Comparison of ENCODE assay signal across 9 mouse cellular contexts in the genomic region with DNA sequence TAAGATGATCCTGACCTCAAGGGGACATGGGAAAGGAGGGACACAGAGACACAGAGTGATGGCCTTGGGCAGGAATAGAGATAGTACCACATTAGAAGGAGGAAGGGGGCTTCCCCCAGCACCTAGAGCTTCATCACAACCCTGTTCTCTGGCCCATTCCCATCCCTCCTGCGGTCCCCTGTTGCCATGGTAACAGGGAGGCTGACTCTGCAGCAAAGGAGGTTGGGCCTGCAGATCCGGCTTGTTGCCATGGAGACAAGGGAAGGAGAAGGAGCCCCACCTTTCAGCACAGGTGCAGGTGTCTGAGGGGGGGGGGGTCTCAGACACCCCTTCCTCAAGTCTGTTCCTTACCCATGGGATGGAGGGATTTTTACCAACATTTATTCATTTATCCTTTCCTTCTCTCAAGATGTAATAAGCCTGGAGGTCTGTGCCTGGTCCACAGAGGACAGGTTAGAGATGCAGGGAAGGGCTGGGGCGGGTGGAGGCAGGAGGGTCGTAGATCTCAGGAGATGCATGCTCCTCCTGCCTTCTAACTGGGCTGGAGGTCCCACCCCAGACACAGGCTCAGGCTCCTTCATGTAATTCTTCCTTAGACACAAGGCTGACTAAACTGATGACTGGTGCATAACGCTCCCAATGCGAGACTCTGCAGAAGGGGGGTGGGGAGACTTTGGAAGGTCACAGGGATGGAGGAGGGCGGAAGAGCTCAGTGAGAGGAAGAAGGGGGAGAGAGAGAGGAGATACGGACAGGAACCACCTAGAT. TPM values are rescaled to one million over a fixed set of nuclear protein-coding genes. Genes with fewer than 3 reads are reported as not detected.
DNase-seq lines count a peak whose midpoint lies in the region; ATAC-seq lines count a peak whose summit lies in the region.
"Had no signal": no experiment of that assay in that cellular context is flagged by ENCODE, and none has a peak within 500 bp of the region (broad histone marks: within the 10 kb centered on the region; RNA-seq: fewer than 3 reads in every experiment).

No protein-coding gene starts in this region.

- peak overlapping the region; percentile 79 for H3K27ac ChIP-seq in hindbrain, embryonic 10.5 days
- H3K27ac ChIP-seq in kidney, embryonic 16.5 days (ENCODE audit: low read length), result no peak overlapping the region
- H3K27ac ChIP-seq: lung, embryonic 15.5 days had no signal

- peaks cover 100% of the 10 kb centered on the region for H3K27me3 ChIP-seq in hindbrain, embryonic 10.5 days (ENCODE audit: insufficient read depth, poor library complexity, severe bottlenecking)
- peaks cover 83% of the 10 kb centered on the region for H3K27me3 ChIP-seq in kidney, embryonic 16.5 days (ENCODE audit: insufficient read depth, low read length)

- ATAC-seq in megakaryocyte-erythroid progenitor cell, adult 5-6 weeks (replicated peaks; ENCODE audit: low FRiP score, low TSS enrichment, poor library complexity, severe bottlenecking), result no peak
- ATAC-seq in kidney, embryonic 16.5 days (ENCODE audit: low FRiP score, low TSS enrichment), result no peak

- no peak overlapping the region for H3K9ac ChIP-seq in kidney, embryonic 16.5 days (replicated peaks; ENCODE audit: low read length)
- H3K9ac ChIP-seq: lung, embryonic 15.5 days had no signal

- no peak overlapping the region for H3K4me2 ChIP-seq in kidney, embryonic 16.5 days (replicated peaks; ENCODE audit: low read depth, low read length)
- H3K4me2 ChIP-seq: lung, embryonic 15.5 days had no signal

- peaks cover 15% of the 10 kb centered on the region for H3K36me3 ChIP-seq in hindbrain, embryonic 10.5 days
- H3K36me3 ChIP-seq in kidney, embryonic 16.5 days (ENCODE audit: insufficient read depth, low read length), result no peaks in the 10 kb centered on the region
- H3K36me3 ChIP-seq: lung, embryonic 15.5 days had no signal

- H3K4me1 ChIP-seq in hindbrain, embryonic 10.5 days (replicated peaks), result peaks cover 75% of the 10 kb centered on the region
- H3K4me1 ChIP-seq in kidney, embryonic 16.5 days (ENCODE audit: insufficient read depth, low read length), result peaks cover 11% of the 10 kb centered on the region

- peak; percentile 70 to 80 for DNase-seq in frontal cortex, postnatal 10 days (ENCODE audit: low spot score in 2 of 2)
- DNase-seq in frontal cortex, postnatal 25 days (ENCODE audit: low spot score in 2 of 2), result no peak
- DNase-seq in hindbrain, embryonic 10.5 days (ENCODE audit: low spot score), result peak; percentile 60
- DNase-seq in mesoderm, embryonic 11.5 days (ENCODE audit: low read depth, low spot score), result peak; percentile 68
- peak; percentile 71 to 76 for DNase-seq in right cerebral cortex, postnatal 36 days (ENCODE audit: low spot score in 2 of 2)
- no peak for DNase-seq in thymus, postnatal 14 days

- whole genome bisulfite sequencing in hindbrain, embryonic 10.5 days, result 19% methylated on average over 8 of the region's 8 CpGs
- 19% methylated on average over 8 of the region's 8 CpGs for WGBS in kidney, embryonic 16.5 days

- 0 out of 2 replicates have a peak, but pooled peaks cover 4% of the 10 kb centered on the region for H3K9me3 ChIP-seq in hindbrain, embryonic 10.5 days
- no peaks in the 10 kb centered on the region for H3K9me3 ChIP-seq in kidney, embryonic 16.5 days (ENCODE audit: low read length)
- H3K9me3 ChIP-seq: lung, embryonic 15.5 days had no signal

- 0 out of 2 replicates have a peak overlapping the region, but pooled peaks have one; percentile 54 for H3K4me3 ChIP-seq in hindbrain, embryonic 10.5 days
- no peak overlapping the region for H3K4me3 ChIP-seq in kidney, embryonic 16.5 days (ENCODE audit: low read length)
- H3K4me3 ChIP-seq: lung, embryonic 15.5 days had no signal

RNA-seq across cellular contexts. Expression of a gene that starts 2.0 kb away (rescaled TPM):
- 11.8 and 45.9 TPM in 2 replicates for polyA plus RNA-seq in hindbrain, embryonic 10.5 days (2016; fragmentation: Nextera tagmentation; extraction: Ambion mirVana)
- not detected in 2 replicates for total RNA-seq in megakaryocyte-erythroid progenitor cell, adult 5-6 weeks (2014; fragmentation: Nextera tagmentation)
- 0.75 TPM in 1 of 2 replicates, not detected in the other for total RNA-seq in megakaryocyte-erythroid progenitor cell, adult 5-6 weeks (2017)
- 0.66 and 1.5 TPM in 2 replicates for polyA plus RNA-seq in kidney, embryonic 16.5 days (2015; fragmentation: Nextera tagmentation; extraction: Ambion mirVana)

RNA-seq across cellular contexts. Expression of a gene that starts 35.2 kb away (rescaled TPM):
- polyA plus RNA-seq in hindbrain, embryonic 10.5 days (2016; fragmentation: Nextera tagmentation; extraction: Ambion mirVana), result 98.4 and 126 TPM in 2 replicates
- 128 and 146 TPM in 2 replicates for total RNA-seq in megakaryocyte-erythroid progenitor cell, adult 5-6 weeks (2014; fragmentation: Nextera tagmentation)
- 38.0 and 103 TPM in 2 replicates for total RNA-seq in megakaryocyte-erythroid progenitor cell, adult 5-6 weeks (2017)
- polyA plus RNA-seq in kidney, embryonic 16.5 days (2015; fragmentation: Nextera tagmentation; extraction: Ambion mirVana), result 183 and 199 TPM in 2 replicates

Comparison
In these comparisons a context has a peak if more than half of its experiments do, and no peak if none do; other contexts are left out.
1. DNase-seq: peak in frontal cortex, postnatal 10 days (2 of 2), hindbrain, embryonic 10.5 days (single experiment), mesoderm, embryonic 11.5 days (single experiment) and right cerebral cortex, postnatal 36 days (2 of 2); none in frontal cortex, postnatal 25 days (0 of 2) and thymus, postnatal 14 days (single experiment).